Mouse (Mus musculus) monocyte, adult 59 days (primary cell): Measurements from ENCODE around the gene Syne4. TPM values are rescaled to one million over a fixed set of nuclear protein-coding genes. Genes with fewer than 3 reads are reported as not detected.

Source experiments
- total RNA-seq, 2 experiments: library from RNA; stranded (reverse); gene quantifications; one replicate each; pipeline ENCODE4 v1.2.4; 2023

The Syne4 gene
- 1 to 10 TPM; 1.9 to 3.4 TPM for total RNA-seq

GRCm38 (mm10) chr7:30314721-30315155 is at the start of gene Syne4:
Syne4 (plus strand) TSS chr7:30314807.

GRCm38 (mm10) chr7:30279951-30280669 is 34.5 kb upstream of the Syne4 start, which contains the start of the genes Thap8 and Wdr62:
Thap8 (plus strand) TSS chr7:30280094.
Wdr62 (minus strand) TSS chr7:30280419.

GRCm38 (mm10) chr7:30291215-30292131 is 23.1 kb upstream of the Syne4 start, which contains the start of gene Clip3:
Clip3 (plus strand) TSS chr7:30291728.

GRCm38 (mm10) chr7:30308076-30309005 is 6.3 kb upstream of the Syne4 start, which contains the start of gene Alkbh6:
Alkbh6 (plus strand) TSS chr7:30308717.

GRCm38 (mm10) chr7:30321539-30322284 is 7.1 kb downstream of the Syne4 start, which contains the start of gene E130208F15Rik:
E130208F15Rik (plus strand) TSS chr7:30321740.

GRCm38 (mm10) chr7:30323795-30324194 is 9.2 kb downstream of the Syne4 start, which contains the start of gene Sdhaf1:
Sdhaf1 (minus strand) TSS chr7:30323895.

GRCm38 (mm10) chr7:30362652-30363343 is 48.2 kb downstream of the Syne4 start, which contains the start of gene Lrfn3:
Lrfn3 (minus strand) TSS chr7:30362772.

Other genes starting within 250 kb of the Syne4 start
- gene Zfp82, start 241.9 kb upstream of the Syne4 start, total RNA-seq: 1 to 10 TPM in 1 of 2 experiments, under 1 TPM in 1; 0.82 to 1.2 TPM
- not detected for gene Gm26920, start 224.4 kb upstream of the Syne4 start, total RNA-seq
- 1 to 10 TPM; 2.5 to 3.2 TPM for gene Zfp566, start 224.3 kb upstream of the Syne4 start, total RNA-seq
- gene Zfp260, start 220.0 kb upstream of the Syne4 start, total RNA-seq: 10 to 100 TPM; 14.7 to 16.2 TPM
- gene Zfp382, start 192.9 kb upstream of the Syne4 start, total RNA-seq: 1 to 10 TPM; 2.7 to 5.0 TPM
- 10 to 100 TPM; 23.9 to 24.1 TPM for gene Zfp146, start 145.1 kb upstream of the Syne4 start, total RNA-seq
- gene Cox7a1, start 130.7 kb upstream of the Syne4 start, total RNA-seq: 1 to 10 TPM in 1 of 2 experiments, not detected in 1; 1.5 TPM
- 100 to 1,000 TPM; 298 to 315 TPM for gene Capns1, start 116.0 kb upstream of the Syne4 start, total RNA-seq
- 10 to 100 TPM; 47.9 to 57.5 TPM for gene Polr2i, start 82.9 kb upstream of the Syne4 start, total RNA-seq
- gene Tbcb, start 82.5 kb upstream of the Syne4 start, total RNA-seq: 10 to 100 TPM; 39.7 to 59.4 TPM
- not detected for gene Ovol3, start 79.1 kb upstream of the Syne4 start, total RNA-seq
- 1 to 10 TPM in 1 of 2 experiments, under 1 TPM in 1; 0.73 to 2.0 TPM for gene Thap8, start 34.7 kb upstream of the Syne4 start, total RNA-seq
- 10 to 100 TPM; 16.7 to 20.0 TPM for gene Wdr62, start 34.4 kb upstream of the Syne4 start, total RNA-seq
- gene Clip3, start 23.1 kb upstream of the Syne4 start, total RNA-seq: under 1 TPM in 1 of 2 experiments, not detected in 1; 0.21 TPM
- gene Alkbh6, start 6.1 kb upstream of the Syne4 start, total RNA-seq: 10 to 100 TPM; 30.8 to 31.4 TPM
- 1 to 10 TPM; 3.8 to 4.6 TPM for gene E130208F15Rik, start 6.9 kb downstream of the Syne4 start, total RNA-seq
- 10 to 100 TPM; 15.3 to 15.4 TPM for gene Sdhaf1, start 9.1 kb downstream of the Syne4 start, total RNA-seq
- gene Lrfn3, start 48.0 kb downstream of the Syne4 start, total RNA-seq: under 1 TPM in 1 of 2 experiments, not detected in 1; 0.21 TPM
- 1,000 to 10,000 TPM; 2,439 to 2,603 TPM for gene Tyrobp, start 99.0 kb downstream of the Syne4 start, total RNA-seq
- gene Hcst, start 105.0 kb downstream of the Syne4 start, total RNA-seq: 10 to 100 TPM; 45.6 to 46.9 TPM
- 100 to 1,000 TPM; 116 to 140 TPM for gene Nfkbid, start 106.9 kb downstream of the Syne4 start, total RNA-seq
- gene Aplp1, start 130.7 kb downstream of the Syne4 start, total RNA-seq: 1 to 10 TPM in 1 of 2 experiments, under 1 TPM in 1; 0.81 to 1.6 TPM
- not detected for gene Kirrel2, start 142.9 kb downstream of the Syne4 start, total RNA-seq
- not detected for gene Nphs1, start 143.5 kb downstream of the Syne4 start, total RNA-seq
- not detected for gene Prodh2, start 178.8 kb downstream of the Syne4 start, total RNA-seq
- 1 to 10 TPM; 1.3 to 2.7 TPM for gene Arhgap33, start 220.3 kb downstream of the Syne4 start, total RNA-seq
- gene Hspb6, start 237.4 kb downstream of the Syne4 start, total RNA-seq: 1 to 10 TPM; 2.1 to 3.2 TPM
- 10 to 100 TPM in 1 of 2 experiments, 1 to 10 TPM in 1; 5.3 to 10.2 TPM for gene Proser3, start 237.5 kb downstream of the Syne4 start, total RNA-seq
- 10 to 100 TPM; 31.9 to 38.0 TPM for gene Lin37, start 245.0 kb downstream of the Syne4 start, total RNA-seq
- gene U2af1l4, start 248.5 kb downstream of the Syne4 start, total RNA-seq: 10 to 100 TPM; 66.5 to 69.1 TPM
- gene Gm49396, start 248.5 kb downstream of the Syne4 start, total RNA-seq: 1 to 10 TPM; 7.5 to 7.7 TPM
- 100 to 1,000 TPM; 138 to 143 TPM for gene Psenen, start 248.8 kb downstream of the Syne4 start, total RNA-seq